Mouse (Mus musculus) frontal cortex, postnatal 10 days (tissue): ENCODE results near the gene St6galnac3.

Experiments
- DNase-seq, 2 experiments: peaks; one replicate each; pipeline ENCODE4 v3.0.0; 2022; ENCODE audit warnings: low spot score in 2 of 2, mixed read lengths in 1 of 2

St6galnac3 gene

GRCm38 (mm10) chr3:153733364-153734159 lies 8.6 kb upstream of the St6galnac3 start:
- DNase-seq: no peak

- no peak for DNase-seq
Observed at GRCm38 (mm10) chr3:153732749-153733148, 7.8 kb upstream of the St6galnac3 start.

GRCm38 (mm10) chr3:153732035-153732434 lies 7.1 kb upstream of the St6galnac3 start:
- no peak for DNase-seq

- no peak for DNase-seq
Observed at GRCm38 (mm10) chr3:153728577-153728976, 3.6 kb upstream of the St6galnac3 start.

GRCm38 (mm10) chr3:153723467-153724079 lies 1.4 kb downstream of the St6galnac3 start:
- no peak for DNase-seq

GRCm38 (mm10) chr3:153721525-153721924 lies 3.4 kb downstream of the St6galnac3 start:
- DNase-seq: no peak

- DNase-seq: no peak
Observed at GRCm38 (mm10) chr3:153720922-153721321, 4.1 kb downstream of the St6galnac3 start.

- no peak for DNase-seq
Observed at GRCm38 (mm10) chr3:153720296-153720695, 4.7 kb downstream of the St6galnac3 start.

GRCm38 (mm10) chr3:153719256-153719970 lies 5.6 kb downstream of the St6galnac3 start:
- no peak for DNase-seq

GRCm38 (mm10) chr3:153718724-153719123 lies 6.2 kb downstream of the St6galnac3 start:
- DNase-seq: no peak

- DNase-seq: no peak
Observed at GRCm38 (mm10) chr3:153717742-153718141, 7.2 kb downstream of the St6galnac3 start.

GRCm38 (mm10) chr3:153715646-153716045 lies 9.3 kb downstream of the St6galnac3 start:
- no peak for DNase-seq

- no peak for DNase-seq
Observed at GRCm38 (mm10) chr3:153710545-153710944, 14.4 kb downstream of the St6galnac3 start.

- DNase-seq: no peak
Observed at GRCm38 (mm10) chr3:153707687-153708086, 17.3 kb downstream of the St6galnac3 start.

- DNase-seq: no peak
Observed at GRCm38 (mm10) chr3:153706901-153707300, 18.1 kb downstream of the St6galnac3 start.

- no peak for DNase-seq
Observed at GRCm38 (mm10) chr3:153701752-153702740, 22.9 kb downstream of the St6galnac3 start.

- no peak for DNase-seq
Observed at GRCm38 (mm10) chr3:153701172-153701571, 23.8 kb downstream of the St6galnac3 start.

GRCm38 (mm10) chr3:153699086-153699485 lies 25.9 kb downstream of the St6galnac3 start:
- no peak for DNase-seq

GRCm38 (mm10) chr3:153692978-153693377 lies 32.0 kb downstream of the St6galnac3 start:
- no peak for DNase-seq

GRCm38 (mm10) chr3:153692206-153692813 lies 32.7 kb downstream of the St6galnac3 start:
- DNase-seq: no peak

- no peak for DNase-seq
Observed at GRCm38 (mm10) chr3:153691537-153691936, 33.4 kb downstream of the St6galnac3 start.
